In the genomic region with DNA sequence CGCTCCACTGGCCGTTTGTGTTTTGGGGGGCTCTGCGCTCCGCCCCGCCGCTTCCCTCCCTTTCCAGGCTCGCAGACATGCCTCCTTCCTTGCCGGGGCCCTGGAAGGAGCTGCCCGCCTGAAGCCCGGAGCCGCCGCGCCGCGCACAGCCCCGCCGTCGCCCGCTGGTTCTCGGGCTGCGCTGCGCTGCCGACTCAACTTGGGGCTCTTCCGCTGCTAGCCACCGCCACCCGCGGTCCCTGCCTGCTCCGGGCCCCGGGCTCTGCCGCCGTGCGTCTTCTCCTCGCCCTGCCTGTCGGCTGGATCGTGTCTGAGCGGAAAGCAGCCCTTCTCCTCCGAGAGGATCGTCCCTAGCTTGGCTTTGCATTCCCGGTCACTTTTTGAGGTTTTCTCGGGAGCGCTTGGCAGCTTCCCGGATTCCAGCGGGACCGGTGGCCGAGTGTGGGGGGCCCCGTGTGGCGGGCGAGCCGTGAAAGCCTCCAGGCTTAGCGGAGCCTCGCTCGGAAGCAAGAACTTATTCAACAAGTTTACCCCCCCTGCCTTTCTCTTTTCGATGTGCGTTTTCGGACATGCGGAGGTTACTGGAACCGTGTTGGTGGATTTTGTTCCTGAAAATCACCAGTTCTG, we compare ENCODE assay signal across 8 mouse cellular contexts. TPM values are rescaled to one million over a fixed set of nuclear protein-coding genes. Genes with fewer than 3 reads are reported as not detected.
DNase-seq lines count a peak whose midpoint lies in the region; ATAC-seq lines count a peak whose summit lies in the region.

No protein-coding gene starts in this region.

- peak overlapping the region; percentile 88 for H3K9ac ChIP-seq in hindbrain, embryonic 11.5 days (ENCODE audit: low read depth, low read length)
- H3K9ac ChIP-seq in lung, embryonic 16.5 days (ENCODE audit: low read length) = peak overlapping the region; percentile 94

- H3K4me1 ChIP-seq in hindbrain, embryonic 11.5 days (replicated peaks; ENCODE audit: control insufficient read depth, insufficient read depth, low read length) = no peaks in the 10 kb centered on the region; the same call in 1 of the 2 replicates
- H3K4me1 ChIP-seq in lung, embryonic 16.5 days (replicated peaks; ENCODE audit: control insufficient read depth, insufficient read depth, low read length) = peaks cover 15% of the 10 kb centered on the region

- DNase-seq in heart, adult 11 months = peak; percentile 95
- DNase-seq in heart, postnatal 4 days = no peak
- DNase-seq in urinary bladder, adult 18-20 months (ENCODE audit: low spot score in 2 of 2) = peak; percentile 1 to 68
- DNase-seq in urinary bladder, postnatal 25 days (ENCODE audit: low spot score) = no peak
- DNase-seq in hindbrain, embryonic 11.5 days (ENCODE audit: low spot score) = no peak
- no peak for DNase-seq in natural killer cell, adult 2 months (ENCODE audit: low spot score in 2 of 2)
- no peak for DNase-seq in embryo, embryonic 9.5 days (ENCODE audit: extremely low spot score)

- under 1% methylated on average over 48 of the region's 57 CpGs for WGBS in hindbrain, embryonic 11.5 days
- WGBS in lung, embryonic 16.5 days = 0% methylated on average over 54 of the region's 57 CpGs

- no peaks in the 10 kb centered on the region for H3K27me3 ChIP-seq in hindbrain, embryonic 11.5 days (ENCODE audit: control insufficient read depth, insufficient read depth, low read length)
- H3K27me3 ChIP-seq in lung, embryonic 16.5 days (ENCODE audit: control insufficient read depth, insufficient read depth, low read depth, low read length) = no peaks in the 10 kb centered on the region

- H3K9me3 ChIP-seq in hindbrain, embryonic 11.5 days (ENCODE audit: control insufficient read depth, low read length) = no peaks in the 10 kb centered on the region
- no peaks in the 10 kb centered on the region for H3K9me3 ChIP-seq in lung, embryonic 16.5 days (ENCODE audit: control insufficient read depth, low read length)

- peak; percentile 59; the same call in 1 of the 2 replicates for ATAC-seq in hindbrain, embryonic 11.5 days (ENCODE audit: low FRiP score)
- ATAC-seq in lung, embryonic 16.5 days (ENCODE audit: low read depth) = peak; percentile 61

- peak overlapping the region; percentile 93 for H3K27ac ChIP-seq in hindbrain, embryonic 11.5 days (ENCODE audit: low read depth, low read length)
- H3K27ac ChIP-seq in lung, embryonic 16.5 days (ENCODE audit: low read length) = peak overlapping the region; percentile 100

- H3K36me3 ChIP-seq in hindbrain, embryonic 11.5 days (ENCODE audit: control insufficient read depth, insufficient read depth, low read length) = no peaks in the 10 kb centered on the region
- H3K36me3 ChIP-seq in lung, embryonic 16.5 days (ENCODE audit: control insufficient read depth, insufficient read depth, low read length) = no peaks in the 10 kb centered on the region

- peak overlapping the region; percentile 92 for H3K4me2 ChIP-seq in hindbrain, embryonic 11.5 days (replicated peaks; ENCODE audit: low read depth, low read length)
- H3K4me2 ChIP-seq in lung, embryonic 16.5 days (ENCODE audit: low read depth, low read length) = peak overlapping the region; percentile 96

- peak overlapping the region; percentile 83 for H3K4me3 ChIP-seq in hindbrain, embryonic 11.5 days (ENCODE audit: low read depth, low read length)
- peak overlapping the region; percentile 73 for H3K4me3 ChIP-seq in lung, embryonic 16.5 days (ENCODE audit: low read length)

RNA-seq across cellular contexts. Expression of a gene that starts 0.5 kb away (rescaled TPM):
- total RNA-seq in heart, postnatal 4 days (2021) = 10 to 100 TPM; 69.3 to 72.5 TPM
- polyA plus RNA-seq in hindbrain, embryonic 11.5 days (2014; fragmentation: Nextera tagmentation; extraction: Ambion mirVana) = 45.0 and 46.6 TPM in 2 replicates
- 25.2 and 26.5 TPM in 2 replicates for polyA plus RNA-seq in lung, embryonic 16.5 days (2015; fragmentation: Nextera tagmentation; extraction: Ambion mirVana)

Comparison
In these comparisons a context has a peak if more than half of its experiments do, and no peak if none do; other contexts are left out.
1. DNase-seq: peak in heart, adult 11 months (single experiment) and urinary bladder, adult 18-20 months (2 of 2); none in heart, postnatal 4 days (single experiment), urinary bladder, postnatal 25 days (single experiment), hindbrain, embryonic 11.5 days (single experiment), natural killer cell, adult 2 months (0 of 2) and embryo, embryonic 9.5 days (single experiment).